Mouse (Mus musculus): Measurements from ENCODE around the gene Aars2.

GRCm38 (mm10) chr17:45518766-45519475 is 12.3 kb downstream of the Aars2 start:
- TF ChIP-seq CTCF (IDR thresholded peaks at IDR 0.05; ENCODE audit: insufficient read depth, low read length) = no peak
- no peak for TF ChIP-seq POLR2A (IDR thresholded peaks at IDR 0.05; ENCODE audit: borderline replicate concordance, extremely low read depth, low read depth, low read length)
